8 mouse cellular contexts compared by ENCODE assay signal in genomic region chr3:68935498-68935897, GRCm38 (mm10).
DNase-seq lines count a peak whose midpoint lies in the region; ATAC-seq and TF ChIP-seq lines count a peak whose summit lies in the region.

No protein-coding gene starts in this region.

- H3K4me3 ChIP-seq in lung, adult 2 months (replicated peaks; ENCODE audit: extremely low read depth, low read depth, low read length), result no peak overlapping the region
- H3K4me3 ChIP-seq in heart, embryonic 12.5 days, result no peak overlapping the region

- no peak overlapping the region for H3K9ac ChIP-seq in heart, embryonic 12.5 days

- H3K27me3 ChIP-seq in heart, embryonic 12.5 days (replicated peaks), result no peaks in the 10 kb centered on the region

- WGBS in lung, adult 2 months, result 96% methylated on average over 1 of the region's 1 CpGs
- 94% methylated on average over 1 of the region's 1 CpGs for WGBS in heart, embryonic 12.5 days

- H3K36me3 ChIP-seq in heart, embryonic 12.5 days, result peaks cover 16% of the 10 kb centered on the region

- H3K4me1 ChIP-seq in lung, adult 2 months (ENCODE audit: control insufficient read depth, insufficient read depth, low read length), result no peaks in the 10 kb centered on the region
- no peaks in the 10 kb centered on the region for H3K4me1 ChIP-seq in heart, embryonic 12.5 days (replicated peaks)

- DNase-seq in adrenal gland, postnatal 14 days, result peak; percentile 37
- no peak for DNase-seq in adrenal gland, postnatal 4 days (ENCODE audit: low spot score in 2 of 2)
- DNase-seq in lung, adult 2 months, result no peak
- no peak for DNase-seq in lung, postnatal 4 days
- DNase-seq in c-Kit-positive CD71-positive TER-119-positive erythroid progenitor cells, embryonic 14.5 days (ENCODE audit: low spot score), result peak; percentile 22
- DNase-seq in testis, postnatal 10 days (ENCODE audit: low spot score), result peak; percentile 50
- DNase-seq in layer of hippocampus, adult 8-10 months (ENCODE audit: low spot score in 2 of 2), result no peak

- TF ChIP-seq CTCF in lung, adult 2 months (IDR thresholded peaks at IDR 0.05; ENCODE audit: insufficient read depth, low read length), result 0 out of 2 replicates have a peak, but pooled peaks have one; percentile 18

- TF ChIP-seq POLR2A in lung, adult 2 months (IDR thresholded peaks at IDR 0.05; ENCODE audit: borderline replicate concordance, extremely low read depth, low read depth, low read length), result no peak

- H3K9me3 ChIP-seq in heart, embryonic 12.5 days (replicated peaks), result 0 out of 2 replicates have a peak, but pooled peaks cover 2% of the 10 kb centered on the region

- no peak for ATAC-seq in heart, embryonic 12.5 days (ENCODE audit: insufficient number of reproducible peaks, low FRiP score)

- H3K27ac ChIP-seq in heart, embryonic 12.5 days (ENCODE audit: poor library complexity, severe bottlenecking), result no peak overlapping the region

- no peak overlapping the region for H3K4me2 ChIP-seq in heart, embryonic 12.5 days

Comparison
In these comparisons a context has a peak if more than half of its experiments do, and no peak if none do; other contexts are left out.
1. DNase-seq: peak in adrenal gland, postnatal 14 days (single experiment), c-Kit-positive CD71-positive TER-119-positive erythroid progenitor cells, embryonic 14.5 days (single experiment) and testis, postnatal 10 days (single experiment); none in adrenal gland, postnatal 4 days (0 of 2), lung, adult 2 months (single experiment), lung, postnatal 4 days (0 of 2) and layer of hippocampus, adult 8-10 months (0 of 2).